Mouse (Mus musculus) retina, embryonic 14.5 days (tissue): ENCODE measurements at regions not wholly inside any gene's neighbourhood (a gene's known extent, or its start where the extent isn't known, plus 50 kb on each side); places are given as distances from the start of the nearest gene placed in this dataset.

Experiments
- DNase-seq: peaks from one replicate; pipeline ENCODE4 v3.0.0-alpha.2; 2015; ENCODE audit warnings: low spot score

GRCm38 (mm10) chr13:44246714-44247251 is 462.2 kb downstream of the Cd83 start:
- no peak for DNase-seq

- no peak for DNase-seq
These were observed 463.3 kb downstream of the Cd83 start for GRCm38 (mm10) chr13:44247861-44248260.

GRCm38 (mm10) chr13:44248401-44248800 is 463.8 kb downstream of the Cd83 start:
- no peak for DNase-seq

- no peak for DNase-seq
These were observed 464.5 kb downstream of the Cd83 start for GRCm38 (mm10) chr13:44249119-44249518.

GRCm38 (mm10) chr13:44250474-44251201 is 466.1 kb downstream of the Cd83 start:
- no peak for DNase-seq

GRCm38 (mm10) chr13:44251503-44251902 is 466.9 kb downstream of the Cd83 start:
- DNase-seq, result no peak

GRCm38 (mm10) chr13:44252496-44252895 is 467.9 kb downstream of the Cd83 start:
- DNase-seq, result no peak

- DNase-seq, result no peak
These were observed 470.9 kb upstream of the Jarid2 start for GRCm38 (mm10) chr13:44258422-44258821.

GRCm38 (mm10) chr13:44260039-44260438 is 469.2 kb upstream of the Jarid2 start:
- DNase-seq, result no peak

GRCm38 (mm10) chr13:44260637-44261333 is 468.5 kb upstream of the Jarid2 start:
- DNase-seq, result no peak

GRCm38 (mm10) chr13:44272746-44273524 is 456.3 kb upstream of the Jarid2 start:
- no peak for DNase-seq

- DNase-seq, result no peak
These were observed 451.3 kb upstream of the Jarid2 start for GRCm38 (mm10) chr13:44277952-44278351.

GRCm38 (mm10) chr13:44279036-44279435 is 450.2 kb upstream of the Jarid2 start:
- DNase-seq, result no peak

GRCm38 (mm10) chr13:44280296-44280695 is 449.0 kb upstream of the Jarid2 start:
- no peak for DNase-seq

GRCm38 (mm10) chr13:44281796-44282195 is 447.5 kb upstream of the Jarid2 start:
- DNase-seq, result no peak

- DNase-seq, result no peak
These were observed 447.0 kb upstream of the Jarid2 start for GRCm38 (mm10) chr13:44282306-44282705.

GRCm38 (mm10) chr13:44282731-44283571 is 446.3 kb upstream of the Jarid2 start:
- no peak for DNase-seq

- DNase-seq, result no peak
These were observed 443.4 kb upstream of the Jarid2 start for GRCm38 (mm10) chr13:44285881-44286280.

GRCm38 (mm10) chr13:44290199-44290598 is 439.1 kb upstream of the Jarid2 start:
- DNase-seq, result no peak

GRCm38 (mm10) chr13:44292476-44293056 is 436.7 kb upstream of the Jarid2 start:
- no peak for DNase-seq

GRCm38 (mm10) chr13:44293736-44294416 is 435.4 kb upstream of the Jarid2 start:
- no peak for DNase-seq
